In the genomic region with DNA sequence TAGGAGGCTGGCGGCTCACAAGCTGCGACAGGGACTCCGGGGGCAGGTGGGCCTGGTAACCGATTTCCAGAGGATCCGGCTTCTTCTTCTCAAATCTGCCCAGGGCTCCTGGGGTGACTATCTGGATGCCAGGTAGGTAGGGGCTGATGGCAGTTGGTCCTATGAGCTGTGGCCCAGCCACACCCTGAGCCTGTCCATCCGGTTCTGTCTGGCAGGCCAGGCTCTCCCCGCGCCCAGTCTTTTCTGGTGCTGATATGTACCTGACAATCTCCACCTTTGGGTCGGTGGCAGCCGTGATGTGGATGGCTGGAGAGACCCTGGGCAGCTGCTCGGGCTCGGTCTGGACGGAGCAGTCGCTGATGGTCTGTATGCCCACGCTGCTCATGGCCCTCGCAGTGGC, we compare ENCODE assay signal across 13 mouse cellular contexts. TPM values are rescaled to one million over a fixed set of nuclear protein-coding genes. Genes with fewer than 3 reads are reported as not detected.
A peak's percentile ranks its signal among the peaks of the same experiment; 100 is the strongest.
DNase-seq lines count a peak whose midpoint lies in the region; ATAC-seq lines count a peak whose summit lies in the region.
"Had no signal": no experiment of that assay in that cellular context is flagged by ENCODE, and none has a peak within 500 bp of the region (broad histone marks: within the 10 kb centered on the region; RNA-seq: fewer than 3 reads in every experiment).

No protein-coding gene starts in this region.

- peaks cover 13% of the 10 kb centered on the region; the same call in 1 of the 2 replicates for H3K27me3 ChIP-seq in kidney, embryonic 15.5 days
- peaks cover 29% of the 10 kb centered on the region for H3K27me3 ChIP-seq in liver, embryonic 11.5 days (replicated peaks; ENCODE audit: control insufficient read depth, insufficient read depth, low read length)

- no peak for DNase-seq in kidney, adult 9 months
- peak; percentile 48 to 56 for DNase-seq in urinary bladder, postnatal 36 days (ENCODE audit: low spot score in 2 of 2)
- DNase-seq in urinary bladder, postnatal 25 days (ENCODE audit: low spot score) = no peak
- DNase-seq in liver, embryonic 11.5 days (ENCODE audit: low spot score) = no peak
- no peak for DNase-seq in right cerebral cortex, postnatal 25 days
- no peak for DNase-seq in gastrocnemius, postnatal 10 days
- DNase-seq: gastrocnemius, postnatal 25 days; layer of hippocampus, adult 9-11 months; lung, postnatal 10 days had no signal

- H3K36me3 ChIP-seq in kidney, embryonic 15.5 days = no peaks in the 10 kb centered on the region
- no peaks in the 10 kb centered on the region for H3K36me3 ChIP-seq in liver, embryonic 11.5 days (ENCODE audit: control insufficient read depth, insufficient read depth, low read length)

- H3K4me1 ChIP-seq in kidney, embryonic 15.5 days = peaks cover 38% of the 10 kb centered on the region
- H3K4me1 ChIP-seq in liver, embryonic 11.5 days (replicated peaks; ENCODE audit: control insufficient read depth, insufficient read depth, low read length) = peaks cover 18% of the 10 kb centered on the region

- peak overlapping the region; percentile 66 for H3K4me2 ChIP-seq in kidney, embryonic 15.5 days
- H3K4me2 ChIP-seq in liver, embryonic 11.5 days = peak overlapping the region; percentile 65

- no peak overlapping the region for H3K9ac ChIP-seq in kidney, embryonic 15.5 days
- H3K9ac ChIP-seq in liver, embryonic 11.5 days (ENCODE audit: low read depth, low read length) = no peak overlapping the region

- 84% methylated on average over 16 of the region's 16 CpGs for WGBS in kidney, embryonic 15.5 days
- WGBS in liver, embryonic 11.5 days = 70% methylated on average over 16 of the region's 16 CpGs

- no peak; the same call in 1 of the 2 replicates for ATAC-seq in kidney, embryonic 15.5 days (replicated peaks; ENCODE audit: low FRiP score)
- no peak for ATAC-seq in liver, embryonic 11.5 days (replicated peaks; ENCODE audit: low FRiP score)
- ATAC-seq in frontal cortex, adult (ENCODE audit: low TSS enrichment) = no peak
- ATAC-seq: activated CD4-positive, CD25-positive, alpha-beta regulatory T cell, adult 4 months had no signal

- H3K4me3 ChIP-seq in kidney, embryonic 15.5 days (replicated peaks) = no peak overlapping the region
- H3K4me3 ChIP-seq in liver, embryonic 11.5 days (ENCODE audit: low read depth, low read length) = peak overlapping the region; percentile 34; the same call in 1 of the 2 replicates
- H3K4me3 ChIP-seq: myocyte had no signal

- H3K9me3 ChIP-seq in kidney, embryonic 15.5 days (replicated peaks) = no peaks in the 10 kb centered on the region
- H3K9me3 ChIP-seq in liver, embryonic 11.5 days (ENCODE audit: control insufficient read depth, low read length) = no peaks in the 10 kb centered on the region

- no peak overlapping the region for H3K27ac ChIP-seq in kidney, embryonic 15.5 days
- H3K27ac ChIP-seq in liver, embryonic 11.5 days (ENCODE audit: low read depth, low read length) = no peak overlapping the region

RNA-seq across cellular contexts. Expression of gene Apeh, which starts 15.8 kb away (rescaled TPM):
- polyA plus RNA-seq in kidney, embryonic 15.5 days (2015; fragmentation: Nextera tagmentation; extraction: Ambion mirVana) = 67.7 and 76.6 TPM in 2 replicates
- 159 and 167 TPM in 2 replicates for polyA plus RNA-seq in liver, embryonic 11.5 days (2014; fragmentation: Nextera tagmentation; extraction: Ambion mirVana)
- 10 to 100 TPM; 33.9 to 36.6 TPM for total RNA-seq in gastrocnemius, postnatal 10 days (2021)

RNA-seq across cellular contexts. Expression of gene Rnf123, which starts 27.0 kb away (rescaled TPM):
- polyA plus RNA-seq in kidney, embryonic 15.5 days (2015; fragmentation: Nextera tagmentation; extraction: Ambion mirVana) = 25.2 and 33.4 TPM in 2 replicates
- 59.1 and 59.2 TPM in 2 replicates for polyA plus RNA-seq in liver, embryonic 11.5 days (2014; fragmentation: Nextera tagmentation; extraction: Ambion mirVana)
- total RNA-seq in gastrocnemius, postnatal 10 days (2021) = 100 to 1,000 TPM; 153 to 172 TPM

RNA-seq across cellular contexts. Expression of gene Mst1, which starts 29.9 kb away (rescaled TPM):
- 0.45 and 0.55 TPM in 2 replicates for polyA plus RNA-seq in kidney, embryonic 15.5 days (2015; fragmentation: Nextera tagmentation; extraction: Ambion mirVana)
- polyA plus RNA-seq in liver, embryonic 11.5 days (2014; fragmentation: Nextera tagmentation; extraction: Ambion mirVana) = 9.7 and 12.5 TPM in 2 replicates
- total RNA-seq in gastrocnemius, postnatal 10 days (2021) = under 1 TPM in 1 of 2 experiments, not detected in 1; 0.11 TPM
- total RNA-seq: gastrocnemius, postnatal 25 days had no signal

RNA-seq across cellular contexts. Expression of gene Amigo3, which starts 57.2 kb away (rescaled TPM):
- polyA plus RNA-seq in kidney, embryonic 15.5 days (2015; fragmentation: Nextera tagmentation; extraction: Ambion mirVana) = 2.2 and 2.7 TPM in 2 replicates
- 2.3 TPM in 2 replicates for polyA plus RNA-seq in liver, embryonic 11.5 days (2014; fragmentation: Nextera tagmentation; extraction: Ambion mirVana)
- 1 to 10 TPM; 2.6 to 3.6 TPM for total RNA-seq in gastrocnemius, postnatal 10 days (2021)

Comparison
In these comparisons a context has a peak if more than half of its experiments do, and no peak if none do; other contexts are left out.
1. DNase-seq: peak in urinary bladder, postnatal 36 days (2 of 2); none in kidney, adult 9 months (single experiment), urinary bladder, postnatal 25 days (single experiment), liver, embryonic 11.5 days (single experiment), right cerebral cortex, postnatal 25 days (single experiment) and gastrocnemius, postnatal 10 days (single experiment).